Mouse (Mus musculus) midbrain, embryonic 11.5 days (tissue): ENCODE results near the gene D630003M21Rik. TPM values are rescaled to one million over a fixed set of nuclear protein-coding genes. Genes with fewer than 3 reads are reported as not detected.

Experiments used
- ATAC-seq: fragments of 200-750 bp; cut with Nextera tagmentation; 2 replicates; pipeline ENCODE4 v1.8.0; 2017; ENCODE audit warnings: moderate TSS enrichment, moderate library complexity; ENCODE audit not compliant: low FRiP score
- DNase-seq: peaks from one replicate; pipeline ENCODE4 v3.0.0; 2015; ENCODE audit warnings: low spot score; ENCODE audit errors: missing footprints
- H3K27ac ChIP-seq: fragments of 300-500 bp; sonication (generic); 2 replicates; pipeline ENCODE4 v1.5.1; 2014; ENCODE audit warnings: low read depth, low read length
- H3K27me3 ChIP-seq: fragments of 300-500 bp; sonication (generic); 2 replicates; pipeline ENCODE4 v1.6.1; 2014; ENCODE audit warnings: mild to moderate bottlenecking, low read length, moderate library complexity, mixed read lengths; ENCODE audit not compliant: control insufficient read depth, insufficient read depth
- H3K36me3 ChIP-seq: fragments of 300-500 bp; sonication (generic); 2 replicates; pipeline ENCODE4 v1.6.1; 2014; ENCODE audit warnings: mild to moderate bottlenecking, low read length, moderate library complexity, mixed read lengths; ENCODE audit not compliant: control insufficient read depth, insufficient read depth
- H3K4me1 ChIP-seq: fragments of 300-500 bp; sonication (generic); 2 replicates; pipeline ENCODE4 v1.6.1; 2014; ENCODE audit warnings: low read length; ENCODE audit not compliant: control insufficient read depth, insufficient read depth
- H3K4me2 ChIP-seq: fragments of 300-500 bp; sonication (generic); 2 replicates; pipeline ENCODE4 v1.6.1; 2014; ENCODE audit warnings: mild to moderate bottlenecking, moderate library complexity
- H3K4me3 ChIP-seq: fragments of 300-500 bp; sonication (generic); 2 replicates; pipeline ENCODE4 v1.5.1; 2014; ENCODE audit warnings: low read depth, low read length
- H3K9ac ChIP-seq: fragments of 300-500 bp; sonication (generic); 2 replicates; pipeline ENCODE4 v1.6.1; 2014; ENCODE audit warnings: low read length
- H3K9me3 ChIP-seq: fragments of 300-500 bp; sonication (generic); 2 replicates; pipeline ENCODE4 v1.6.1; 2016; ENCODE audit warnings: low read length; ENCODE audit not compliant: control insufficient read depth
- WGBS: fragments of 180-500 bp; shearing (Covaris S2); extraction: QIAGEN DNeasy Blood & Tissue Kit; methylation state at CpG from one replicate; pipeline ENCODE4 v1.1.7; 2014; 5-methylcytosine and 5-hydroxymethylcytosine counted together
- polyA plus RNA-seq: library from polyadenylated mRNA; unstranded; fragments of >200 nt; fragmentation: Nextera tagmentation; extraction: Ambion mirVana; gene quantifications from 2 replicates; pipeline ENCODE4 v1.2.1, GENCODE M21; 2014

D630003M21Rik gene
- polyA plus RNA-seq, 1 experiment from 2014 or later: 0.92 TPM

DNA sequence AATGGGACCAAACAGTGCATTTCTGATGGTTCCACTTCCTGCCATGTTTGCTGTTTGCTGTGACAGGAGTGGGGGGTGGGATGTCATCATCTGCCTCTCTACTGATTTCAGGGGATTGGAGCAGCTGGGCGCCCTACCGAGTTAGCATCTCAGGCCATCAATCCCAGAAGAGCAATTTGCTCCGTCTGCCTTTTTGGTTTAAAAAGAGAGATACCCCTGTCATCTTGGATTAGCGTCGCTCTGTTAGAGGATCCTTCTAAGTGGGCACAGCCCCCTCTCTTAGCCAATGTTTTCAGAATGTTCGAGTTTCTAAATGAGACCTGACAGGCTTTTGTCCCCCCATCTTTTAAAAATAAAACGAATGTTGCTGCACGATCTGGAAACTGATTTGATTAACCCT is 71.4 kb downstream of the D630003M21Rik start:
- Histone ChIP-seq H3K4me3 (no peak overlapping the region), H3K9me3 (no peaks in the 10 kb centered on the region), H3K27me3 (no peaks in the 10 kb centered on the region), H3K9ac (no peak overlapping the region), H3K4me1 (peaks cover 15% of the 10 kb centered on the region), H3K4me2 (no peak overlapping the region), H3K27ac (no peak overlapping the region), H3K36me3 (no peaks in the 10 kb centered on the region)
- DNase-seq: no peak
- no peak for ATAC-seq
- 51% methylated on average over 8 of the region's 8 CpGs for WGBS

GRCm38 (mm10) chr2:158156487-158156886 is 72.5 kb downstream of the D630003M21Rik start:
- 89% methylated on average over 9 of the region's 9 CpGs for WGBS

DNA sequence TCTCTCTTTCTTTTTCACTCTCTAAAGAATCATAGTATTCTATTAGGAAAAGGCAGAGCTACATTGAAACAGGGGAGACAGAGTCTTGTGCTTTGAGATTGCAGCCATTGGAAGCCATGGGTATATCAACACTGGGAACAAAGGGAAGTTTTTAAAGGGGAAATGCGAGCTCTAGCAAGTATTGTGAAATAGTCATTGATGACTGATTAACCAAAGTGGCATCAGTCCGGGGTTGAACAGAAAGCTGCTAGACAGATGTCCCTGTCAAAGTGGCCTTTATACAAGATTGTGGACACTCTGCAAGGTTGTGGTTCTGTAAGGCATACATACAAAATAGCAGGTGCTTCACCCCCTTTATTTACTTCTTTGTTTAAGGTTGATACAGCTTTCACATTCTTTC is 73.4 kb downstream of the D630003M21Rik start:
- Histone ChIP-seq H3K27ac (no peak overlapping the region), H3K4me2 (no peak overlapping the region), H3K9ac (no peak overlapping the region), H3K27me3 (no peaks in the 10 kb centered on the region), H3K9me3 (no peaks in the 10 kb centered on the region), H3K36me3 (no peaks in the 10 kb centered on the region), H3K4me1 (peaks cover 15% of the 10 kb centered on the region), H3K4me3 (no peak overlapping the region)
- DNase-seq (no peak), ATAC-seq (no peak)
- WGBS: 91% methylated on average over 2 of the region's 2 CpGs

More at GRCm38 (mm10) chr2:158156487-158156886, 72.5 kb downstream of the D630003M21Rik start:
- ATAC-seq (no peak), DNase-seq (no peak)
- H3K4me1 ChIP-seq: peaks cover 15% of the 10 kb centered on the region
- no peaks in the 10 kb centered on the region for H3K36me3 ChIP-seq
- H3K4me2 ChIP-seq: no peak overlapping the region
- no peak overlapping the region for H3K4me3 ChIP-seq
- H3K27ac ChIP-seq: no peak overlapping the region
- H3K27me3 ChIP-seq: no peaks in the 10 kb centered on the region
- H3K9me3 ChIP-seq: no peaks in the 10 kb centered on the region
- H3K9ac ChIP-seq: no peak overlapping the region

DNA sequence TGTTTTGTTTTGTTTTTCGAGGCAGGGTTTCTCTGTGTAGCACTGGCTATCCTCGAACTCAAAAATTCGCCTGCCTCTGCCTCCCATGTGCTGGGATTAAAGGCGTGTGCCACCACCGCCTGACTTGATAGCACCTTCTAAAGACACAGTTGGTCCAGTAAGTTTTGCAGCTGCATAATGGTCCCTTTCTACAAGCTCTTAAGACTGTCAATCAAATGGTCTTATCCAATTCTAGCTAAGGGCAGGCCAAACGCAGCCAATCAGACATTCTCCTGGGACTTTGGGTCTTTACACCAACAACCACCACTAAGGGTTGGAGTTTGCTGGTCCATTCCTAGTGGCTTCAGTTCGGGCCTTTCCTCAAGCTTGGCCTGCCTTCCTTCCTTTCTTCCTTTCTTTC is 73.9 kb downstream of the D630003M21Rik start:
- Histone ChIP-seq H3K36me3 (no peaks in the 10 kb centered on the region), H3K4me3 (no peak overlapping the region), H3K27ac (no peak overlapping the region), H3K27me3 (no peaks in the 10 kb centered on the region), H3K4me2 (no peak overlapping the region), H3K4me1 (peaks cover 14% of the 10 kb centered on the region), H3K9ac (no peak overlapping the region), H3K9me3 (no peaks in the 10 kb centered on the region)
- WGBS: 87% methylated on average over 7 of the region's 7 CpGs
- DNase-seq (no peak), ATAC-seq (no peak)

- Histone ChIP-seq H3K4me2 (no peak overlapping the region), H3K27ac (no peak overlapping the region), H3K4me1 (peaks cover 9% of the 10 kb centered on the region), H3K27me3 (no peaks in the 10 kb centered on the region), H3K36me3 (no peaks in the 10 kb centered on the region), H3K9me3 (no peaks in the 10 kb centered on the region), H3K4me3 (no peak overlapping the region), H3K9ac (no peak overlapping the region)
- ATAC-seq: no peak
- no peak for DNase-seq
- 68% methylated on average over 8 of the region's 8 CpGs for WGBS
These were observed 74.4 kb downstream of the D630003M21Rik start for GRCm38 (mm10) chr2:158154641-158155040.

- peak overlapping the region; percentile 48; the same call in 1 of the 2 replicates for H3K27ac ChIP-seq
- peak; percentile 66 for ATAC-seq
- no peaks in the 10 kb centered on the region for H3K27me3 ChIP-seq
- DNase-seq: peak; percentile 90
- peak overlapping the region; percentile 50 for H3K9ac ChIP-seq
- no peaks in the 10 kb centered on the region for H3K36me3 ChIP-seq
- peaks cover 9% of the 10 kb centered on the region for H3K4me1 ChIP-seq
- H3K4me3 ChIP-seq: peak overlapping the region; percentile 17
- peak overlapping the region; percentile 48 for H3K4me2 ChIP-seq
- H3K9me3 ChIP-seq: no peaks in the 10 kb centered on the region
- WGBS: 2% methylated on average over 22 of the region's 22 CpGs
These were observed 75.2 kb downstream of the D630003M21Rik start for GRCm38 (mm10) chr2:158153728-158154343.

GRCm38 (mm10) chr2:158152685-158153309 is 76.2 kb downstream of the D630003M21Rik start:
- no peaks in the 10 kb centered on the region for H3K27me3 ChIP-seq
- no peak overlapping the region for H3K4me2 ChIP-seq
- H3K9ac ChIP-seq: no peak overlapping the region
- WGBS: 32% methylated on average over 6 of the region's 6 CpGs
- H3K9me3 ChIP-seq: no peaks in the 10 kb centered on the region
- peaks cover 9% of the 10 kb centered on the region for H3K4me1 ChIP-seq
- no peak overlapping the region for H3K27ac ChIP-seq
- H3K4me3 ChIP-seq: no peak overlapping the region
- no peaks in the 10 kb centered on the region for H3K36me3 ChIP-seq
- peak; percentile 89 for DNase-seq
- ATAC-seq: peak; percentile 90

DNA sequence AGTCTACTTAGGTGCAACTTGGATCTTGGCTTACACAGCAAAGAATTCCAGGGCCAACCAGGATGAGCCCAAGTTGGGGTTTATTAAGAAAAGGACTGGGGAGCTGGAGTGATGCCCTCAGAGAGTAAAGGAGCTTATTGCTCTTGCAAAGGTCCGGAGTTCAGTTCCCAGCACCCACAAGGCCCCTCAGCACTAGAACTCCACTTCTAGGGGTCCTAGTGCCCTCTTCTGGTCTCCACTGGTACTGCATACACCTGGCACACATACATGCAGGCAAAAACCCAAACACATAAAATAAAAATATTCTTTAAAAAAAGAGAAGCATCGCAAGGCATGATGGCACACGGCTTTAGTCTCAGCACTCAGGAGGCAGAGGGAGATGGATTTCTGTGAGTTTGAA is 77.9 kb downstream of the D630003M21Rik start:
- H3K27ac ChIP-seq: no peak overlapping the region
- no peak overlapping the region for H3K4me3 ChIP-seq
- no peaks in the 10 kb centered on the region for H3K36me3 ChIP-seq
- H3K9me3 ChIP-seq: no peaks in the 10 kb centered on the region
- 98% methylated on average over 3 of the region's 3 CpGs for WGBS
- H3K4me1 ChIP-seq: peaks cover 9% of the 10 kb centered on the region
- H3K9ac ChIP-seq: no peak overlapping the region
- no peaks in the 10 kb centered on the region; the same call in 1 of the 2 replicates for H3K27me3 ChIP-seq
- ATAC-seq: no peak
- no peak overlapping the region for H3K4me2 ChIP-seq
- DNase-seq: no peak

- Histone ChIP-seq H3K4me3 (no peak overlapping the region), H3K9me3 (no peaks in the 10 kb centered on the region), H3K4me1 (peaks cover 2% of the 10 kb centered on the region), H3K27ac (no peak overlapping the region), H3K36me3 (no peaks in the 10 kb centered on the region), H3K4me2 (no peak overlapping the region), H3K9ac (no peak overlapping the region), H3K27me3 (no peaks in the 10 kb centered on the region; the same call in 1 of the 2 replicates)
- DNase-seq: no peak
- 88% methylated on average over 8 of the region's 8 CpGs for WGBS
- ATAC-seq: no peak
These were observed 82.1 kb downstream of the D630003M21Rik start for GRCm38 (mm10) chr2:158146971-158147370.
